Mouse (Mus musculus) liver, embryonic 14.5 days (tissue): Measurements from ENCODE around the gene Borcs7. TPM values are rescaled to one million over a fixed set of nuclear protein-coding genes. Genes with fewer than 3 reads are reported as not detected.

Experiments
- ATAC-seq: fragments of 200-750 bp; cut with Nextera tagmentation; 2 replicates; pipeline ENCODE4 v1.8.0; 2017; ENCODE audit warnings: moderate number of reproducible peaks, mild to moderate bottlenecking, moderate library complexity; ENCODE audit not compliant: insufficient read depth
- DNase-seq, 3 experiments: peaks; one replicate each; pipeline ENCODE4 v3.0.0-alpha.2; 2012 to 2013; ENCODE audit warnings: low read depth in 3 of 3, low spot score in 3 of 3
- H3K27ac ChIP-seq: fragments of 300-500 bp; sonication (generic); 2 replicates; pipeline ENCODE4 v1.5.1; 2014; ENCODE audit warnings: moderate library complexity, mild to moderate bottlenecking, control low read depth, inconsistent platforms
- H3K27me3 ChIP-seq: fragments of 300-500 bp; sonication (generic); 2 replicates; pipeline ENCODE4 v1.6.1; 2014; ENCODE audit warnings: mild to moderate bottlenecking, low read length, moderate library complexity; ENCODE audit not compliant: control insufficient read depth, insufficient read depth
- H3K36me3 ChIP-seq: fragments of 300-500 bp; sonication (generic); replicated peaks from 2 replicates; pipeline ENCODE4 v1.6.1; 2014; ENCODE audit warnings: low read depth; ENCODE audit not compliant: control insufficient read depth, insufficient read depth
- H3K4me1 ChIP-seq, 2 experiments: fragments of 200-500 bp in 1 of 2; fragments of 300-500 bp in 1 of 2; sonication (generic) in 1 of 2; replicated peaks; 2 replicates each; pipeline ENCODE4 v1.6.1; 2012 to 2014; ENCODE audit warnings: antibody characterized with exemption in 1 of 2, inconsistent platforms in 1 of 2, low read length in 1 of 2; ENCODE audit not compliant: control insufficient read depth in 2 of 2, insufficient read depth in 2 of 2
- H3K4me2 ChIP-seq: fragments of 300-500 bp; sonication (generic); 2 replicates; pipeline ENCODE4 v1.6.1; 2014; ENCODE audit warnings: low read depth, mild to moderate bottlenecking, control low read depth, moderate library complexity
- H3K4me3 ChIP-seq, 2 experiments: fragments of 200-500 bp in 1 of 2; fragments of 300-500 bp in 1 of 2; sonication (generic) in 1 of 2; 2 replicates each; pipeline ENCODE4 v1.5.1; 2012 to 2014; ENCODE audit warnings: low read depth in 2 of 2, low read length in 2 of 2, mild to moderate bottlenecking in 2 of 2, control low read depth in 1 of 2, inconsistent platforms in 1 of 2, moderate library complexity in 1 of 2; ENCODE audit not compliant: insufficient read depth in 1 of 2
- H3K9ac ChIP-seq: fragments of 300-500 bp; sonication (generic); replicated peaks from 2 replicates; pipeline ENCODE4 v1.6.1; 2014; ENCODE audit warnings: mild to moderate bottlenecking, control low read depth, moderate library complexity
- H3K9me3 ChIP-seq: fragments of 300-500 bp; sonication (generic); 2 replicates; pipeline ENCODE4 v1.6.1; 2016; ENCODE audit warnings: low read length, mixed read lengths; ENCODE audit not compliant: control insufficient read depth
- CTCF ChIP-seq: IDR thresholded peaks from 2 replicates; pipeline ENCODE4 v1.5.1; 2016; ENCODE audit warnings: antibody characterized with exemption, low read depth, control low read depth
- EP300 ChIP-seq: IDR thresholded peaks from 2 replicates; pipeline ENCODE4 v1.6.1; 2016; ENCODE audit warnings: antibody characterized with exemption, low read depth
- WGBS: fragments of 180-500 bp; shearing (Covaris S2); extraction: QIAGEN DNeasy Blood & Tissue Kit; methylation state at CpG from one replicate; pipeline ENCODE4 v1.1.7; 2014; ENCODE audit not compliant: insufficient replicate concordance; 5-methylcytosine and 5-hydroxymethylcytosine counted together
- polyA plus RNA-seq, 2 experiments: library from polyadenylated mRNA; depleted of rRNA in 1 of 2; stranded (reverse) in 1 of 2; unstranded in 1 of 2; fragments of >200 nt; fragmentation: Nextera tagmentation in 1 of 2; extraction: Ambion mirVana in 1 of 2; gene quantifications; 2 replicates each; pipeline versions ENCODE4 v1.2.1 to v1.2.3; 2012 to 2014

The Borcs7 gene
- polyA plus RNA-seq, 2 experiments = 2.7 to 6.0 TPM

GRCm38 (mm10) chr19:46724411-46724810 is 34.7 kb downstream of the Borcs7 start:
- WGBS = 75% methylated on average over 11 of the region's 11 CpGs
- Histone ChIP-seq H3K4me2 (no peak overlapping the region), H3K36me3 (no peaks in the 10 kb centered on the region; the same call in 1 of the 2 replicates), H3K4me1 (peaks cover 12 to 17% of the 10 kb centered on the region in 2 experiments), H3K4me3 (no peak overlapping the region), H3K9ac (no peak overlapping the region), H3K27me3 (no peaks in the 10 kb centered on the region), H3K9me3 (no peaks in the 10 kb centered on the region), H3K27ac (no peak overlapping the region)
- DNase-seq = no peak
- no peak for ATAC-seq
- no peak for TF ChIP-seq EP300
- no peak for TF ChIP-seq CTCF

DNA sequence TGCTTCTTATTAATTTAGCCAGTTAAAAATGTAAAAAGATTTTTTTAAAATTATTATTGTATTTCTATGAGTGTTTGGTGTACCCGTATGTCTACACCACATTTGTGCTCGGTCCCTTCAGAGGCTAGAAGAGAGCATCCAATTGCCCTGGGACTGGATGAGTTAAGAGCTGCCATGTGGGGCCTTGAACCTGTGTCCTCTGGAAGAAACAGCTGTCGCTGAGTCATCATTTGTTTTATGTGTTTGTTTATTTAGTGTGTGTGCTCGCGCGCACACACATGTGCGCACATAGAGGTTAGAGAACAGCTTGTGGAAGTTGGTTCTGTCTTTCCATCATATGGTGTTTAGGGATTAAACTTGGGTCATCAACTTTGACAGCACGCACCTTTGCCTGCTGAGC is 36.4 kb downstream of the Borcs7 start:
- Histone ChIP-seq H3K4me3 (no peak overlapping the region), H3K9ac (no peak overlapping the region), H3K4me1 (peaks cover 12 to 17% of the 10 kb centered on the region in 2 experiments), H3K9me3 (no peaks in the 10 kb centered on the region), H3K4me2 (no peak overlapping the region), H3K27me3 (no peaks in the 10 kb centered on the region), H3K27ac (no peak overlapping the region), H3K36me3 (no peaks in the 10 kb centered on the region; the same call in 1 of the 2 replicates)
- 88% methylated on average over 8 of the region's 8 CpGs for WGBS
- ATAC-seq (no peak), DNase-seq (no peak)
- TF ChIP-seq CTCF (no peak), EP300 (no peak)

GRCm38 (mm10) chr19:46727140-46727736 is 37.5 kb downstream of the Borcs7 start:
- H3K27ac ChIP-seq = no peak overlapping the region
- ATAC-seq (peak; percentile 36; the same call in 1 of the 2 replicates), DNase-seq (peak; percentile 24 to 45 (median 33))
- no peaks in the 10 kb centered on the region for H3K9me3 ChIP-seq
- H3K4me3 ChIP-seq = no peak overlapping the region
- H3K4me2 ChIP-seq = peak overlapping the region; percentile 48; the same call in 1 of the 2 replicates
- H3K36me3 ChIP-seq = no peaks in the 10 kb centered on the region; the same call in 1 of the 2 replicates
- H3K4me1 ChIP-seq = peaks cover 12 to 17% of the 10 kb centered on the region in 2 experiments
- H3K9ac ChIP-seq = no peak overlapping the region
- WGBS = 53% methylated on average over 8 of the region's 8 CpGs
- no peak for TF ChIP-seq EP300
- TF ChIP-seq CTCF = no peak
- no peaks in the 10 kb centered on the region for H3K27me3 ChIP-seq

DNA sequence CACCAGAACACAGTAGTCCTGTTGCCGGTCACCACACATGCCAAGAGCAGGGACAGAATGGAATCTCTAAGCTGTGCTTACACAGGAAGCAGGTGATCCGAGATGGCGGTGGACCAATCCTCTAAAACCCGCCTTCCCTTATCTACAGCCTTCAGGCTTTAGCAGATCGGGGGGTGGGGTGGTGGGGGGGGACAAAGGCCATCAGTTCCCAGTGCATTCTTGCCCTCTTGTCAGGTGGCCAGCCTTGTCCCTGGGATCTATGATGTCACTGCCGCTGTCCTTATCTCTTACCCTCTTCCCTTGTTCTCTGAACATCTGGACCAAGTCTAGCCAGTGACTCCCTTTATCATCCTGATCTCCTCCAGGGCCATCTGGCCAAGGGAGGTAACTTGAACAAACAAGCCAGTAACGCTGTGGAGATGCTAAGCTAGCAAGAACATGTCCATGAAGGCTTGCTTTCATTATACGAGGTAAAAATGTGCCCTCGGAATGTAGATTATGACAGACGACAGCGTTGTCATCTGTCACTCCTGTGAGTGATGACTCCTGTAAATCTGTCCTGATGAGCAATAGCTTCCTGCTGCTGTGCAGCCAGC is 38.3 kb downstream of the Borcs7 start:
- peak; percentile 83 for ATAC-seq
- Histone ChIP-seq H3K4me1 (peaks cover 12 to 17% of the 10 kb centered on the region in 2 experiments), H3K4me2 (peak overlapping the region; percentile 48), H3K9me3 (no peaks in the 10 kb centered on the region), H3K4me3 (no peak overlapping the region; a peak in 1 of 4 replicates), H3K27me3 (no peaks in the 10 kb centered on the region), H3K9ac (peak overlapping the region; percentile 13; the same call in 1 of the 2 replicates), H3K36me3 (no peaks in the 10 kb centered on the region), H3K27ac (no peak overlapping the region)
- 8% methylated on average over 11 of the region's 11 CpGs for WGBS
- DNase-seq = peak; percentile 37 to 58 (median 46)
- TF ChIP-seq CTCF = no peak
- peak; percentile 62 for TF ChIP-seq EP300

DNA sequence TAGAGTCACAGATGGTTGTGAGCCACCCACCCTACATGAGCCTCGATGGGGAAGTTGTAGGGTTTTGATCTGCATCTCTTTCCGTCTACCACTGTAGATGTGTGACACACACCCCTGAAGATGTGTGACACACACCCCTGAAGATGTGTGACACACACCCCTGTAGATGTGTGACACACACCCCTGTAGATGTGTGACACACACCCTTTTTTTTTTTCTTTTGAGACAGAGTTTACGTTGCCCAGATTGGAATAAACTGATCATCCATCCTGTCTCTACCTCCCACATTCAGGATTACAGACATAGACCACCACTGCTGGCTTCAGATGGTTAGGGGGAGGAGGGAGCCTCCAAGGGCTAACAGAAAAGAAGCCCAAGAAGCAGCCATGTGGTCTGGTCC is 39.2 kb downstream of the Borcs7 start:
- TF ChIP-seq EP300 (no peak), CTCF (no peak)
- Histone ChIP-seq H3K27me3 (no peaks in the 10 kb centered on the region), H3K4me2 (no peak overlapping the region), H3K36me3 (no peaks in the 10 kb centered on the region), H3K9ac (no peak overlapping the region), H3K4me3 (no peak overlapping the region), H3K4me1 (peaks cover 12 to 17% of the 10 kb centered on the region in 2 experiments), H3K9me3 (no peaks in the 10 kb centered on the region), H3K27ac (no peak overlapping the region)
- no peak for ATAC-seq
- DNase-seq = no peak
- 50% methylated on average over 3 of the region's 3 CpGs for WGBS
